Mouse (Mus musculus): ENCODE results near the gene Polr3a.
"Not testable (repeated sequence)": the region's sequence is repeated elsewhere in the genome, so short reads cannot be mapped to it uniquely, and the experiment has no call there.

Gene Polr3a

DNA sequence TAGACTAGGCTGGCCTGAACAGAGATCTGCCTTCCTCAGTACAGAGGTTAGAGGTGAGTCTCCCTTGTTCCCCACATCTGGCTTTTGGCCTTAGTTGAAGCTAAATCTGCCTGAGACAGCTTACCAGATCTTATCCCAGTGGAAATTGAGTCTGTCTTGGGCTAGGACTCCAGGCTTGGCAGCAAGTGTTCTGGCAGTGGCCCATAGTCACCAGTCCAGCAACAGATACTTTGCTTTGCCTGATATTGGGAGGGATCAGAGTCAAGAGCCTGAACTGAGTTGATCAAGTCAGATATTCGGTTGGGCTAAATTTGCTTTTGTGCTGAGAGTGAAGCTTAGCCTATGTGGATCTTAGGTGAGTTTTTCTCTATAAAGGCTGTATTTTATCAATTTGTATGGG lies 9.6 kb upstream of the Polr3a start:
- ATAC-seq (ENCODE audit: insufficient number of reproducible peaks, low FRiP score, low TSS enrichment) = no peak

DNA sequence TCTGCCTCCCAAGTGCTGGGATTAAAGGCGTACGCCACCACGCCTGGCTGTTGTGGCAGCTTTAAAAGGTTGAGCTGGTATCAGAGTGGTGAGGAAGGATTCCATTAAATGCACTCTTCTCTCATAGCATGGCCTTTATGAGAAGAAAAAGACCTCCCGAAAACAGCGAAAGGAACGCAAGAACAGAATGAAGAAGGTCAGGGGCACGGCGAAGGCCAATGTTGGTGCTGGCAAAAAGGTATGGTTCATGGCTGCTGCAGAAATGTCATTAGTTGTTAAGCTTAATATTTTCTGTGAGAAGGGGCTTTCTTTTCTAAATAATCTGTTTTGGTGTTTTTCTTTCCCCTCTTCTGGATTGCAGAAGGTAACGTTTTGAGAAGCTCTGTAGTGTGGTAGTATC lies 6.4 kb upstream of the Polr3a start:
- no peak for ATAC-seq (ENCODE audit: insufficient number of reproducible peaks, low FRiP score, low TSS enrichment)

DNA sequence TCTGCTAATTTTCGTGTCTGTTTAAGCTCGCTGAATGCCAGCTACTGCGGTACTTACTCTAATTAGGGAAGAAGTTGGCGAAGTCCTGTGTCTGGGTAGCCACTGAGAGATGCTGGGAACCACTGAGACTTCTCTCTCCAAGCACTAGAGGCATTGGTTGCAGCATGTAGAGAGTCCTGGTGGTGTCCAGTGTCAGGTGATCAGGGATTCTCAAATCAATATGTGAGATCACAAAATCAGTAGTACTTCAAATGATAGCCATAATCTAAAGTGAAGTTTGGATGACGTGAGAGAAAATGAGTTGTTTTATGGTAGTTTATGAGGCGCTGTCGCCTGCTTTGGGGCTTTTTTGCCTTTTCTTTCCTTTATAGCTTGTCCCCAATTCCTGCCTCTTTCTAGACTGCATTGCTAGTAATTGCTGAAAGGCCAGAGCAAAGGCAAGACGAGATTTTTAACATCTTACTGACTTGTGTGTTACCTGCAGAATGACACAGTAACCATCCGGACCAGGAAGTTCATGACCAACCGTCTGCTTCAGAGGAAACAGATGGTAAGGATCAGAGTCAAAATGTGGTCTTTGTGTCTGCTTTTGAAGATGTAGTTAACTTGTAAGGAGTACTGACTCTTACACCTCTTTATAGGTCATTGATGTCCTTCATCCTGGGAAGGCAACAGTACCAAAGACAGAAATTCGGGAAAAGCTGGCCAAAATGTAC lies 4.6 kb upstream of the Polr3a start:
- no peak for ATAC-seq (ENCODE audit: insufficient number of reproducible peaks, low FRiP score, low TSS enrichment)

DNA sequence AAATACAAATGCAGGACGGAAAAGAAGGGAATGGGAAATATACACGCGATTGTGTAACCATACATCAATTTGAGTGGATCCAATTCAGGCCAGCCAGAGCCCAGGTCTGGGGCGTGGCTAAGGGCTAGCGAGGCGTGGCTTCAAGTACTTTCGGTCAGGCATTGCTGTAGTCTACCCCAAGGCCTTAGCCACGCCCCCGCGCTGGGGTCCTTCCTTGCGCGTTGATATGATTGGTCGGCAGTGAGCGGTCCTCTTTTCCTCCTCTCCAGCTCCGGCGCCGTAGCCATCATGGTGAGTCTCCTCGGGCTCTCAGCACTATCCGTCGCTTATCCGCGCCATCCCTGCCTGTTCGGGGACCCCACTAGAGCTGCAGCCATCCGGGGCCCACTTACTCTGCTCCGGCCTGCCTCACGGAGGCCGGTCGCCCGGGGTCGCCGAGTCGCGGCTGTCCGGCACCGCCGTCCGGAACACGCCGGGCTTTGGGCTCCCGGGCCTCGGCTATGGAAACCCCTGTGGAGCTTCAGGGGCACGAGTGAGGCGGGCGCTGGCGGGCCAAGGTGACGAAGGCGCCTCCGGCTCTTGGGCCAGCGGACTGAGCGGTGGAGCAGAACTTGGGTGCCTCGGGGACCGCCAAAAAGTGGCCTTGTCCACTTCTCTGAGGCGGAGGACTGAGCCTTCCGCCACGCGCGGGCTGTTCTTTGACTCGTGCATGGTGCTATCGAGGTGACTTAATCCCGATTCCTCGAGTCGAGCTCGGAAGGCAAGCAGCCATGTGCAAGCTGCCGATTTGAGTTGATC lies 3.8 kb upstream of the Polr3a start:
- peak; percentile 90 for ATAC-seq (ENCODE audit: insufficient number of reproducible peaks, low FRiP score, low TSS enrichment)

DNA sequence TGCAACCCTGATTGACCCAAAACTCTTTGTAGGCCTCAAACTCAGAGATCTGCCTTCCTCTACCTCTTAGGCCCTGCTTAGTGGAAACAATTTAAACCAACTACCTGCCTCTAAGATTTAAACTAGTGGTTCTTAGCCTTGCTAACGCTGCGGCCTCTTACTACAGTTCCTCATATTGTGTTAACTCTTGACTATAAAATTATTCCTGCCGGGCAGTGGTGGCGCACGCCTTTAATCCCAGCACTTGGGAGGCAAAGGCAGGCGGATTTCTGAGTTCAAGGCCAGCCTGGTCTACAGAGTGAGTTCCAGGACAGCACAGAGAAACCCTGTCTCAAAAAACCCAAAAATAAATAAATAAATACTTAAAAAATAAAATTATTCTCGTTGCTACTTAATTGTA lies 2.9 kb upstream of the Polr3a start:
- not testable (repeated sequence) for ATAC-seq (ENCODE audit: insufficient number of reproducible peaks, low FRiP score, low TSS enrichment)

DNA sequence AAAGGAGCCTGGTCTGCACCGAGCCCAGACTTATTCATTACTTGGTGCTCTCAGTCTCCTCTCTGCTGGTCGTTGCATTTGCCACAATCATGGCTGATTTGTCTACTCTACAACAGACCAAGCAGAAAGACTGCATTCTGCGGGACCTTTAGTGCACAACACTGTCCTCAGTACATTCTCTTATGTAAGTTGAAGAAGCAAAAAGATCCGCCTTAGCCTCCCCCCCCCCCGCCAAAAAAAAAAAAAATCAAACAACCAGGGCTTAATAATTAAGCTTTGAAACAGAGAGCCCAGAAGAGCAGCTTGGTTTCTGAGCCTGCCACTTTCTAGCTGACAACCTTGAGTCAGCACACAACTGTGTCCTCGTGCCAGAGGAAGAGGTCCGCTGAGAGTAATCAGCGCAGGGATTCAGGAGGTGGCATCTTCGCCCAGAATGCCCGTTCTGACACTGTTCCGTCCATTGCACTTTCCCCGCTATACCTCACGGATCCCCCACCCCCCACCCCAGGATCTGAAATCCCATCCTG lies 554 bp downstream of the Polr3a start:
- 0 out of 2 replicates have a peak, but pooled peaks have one; percentile 5 for ATAC-seq (ENCODE audit: insufficient number of reproducible peaks, low FRiP score, low TSS enrichment)

DNA sequence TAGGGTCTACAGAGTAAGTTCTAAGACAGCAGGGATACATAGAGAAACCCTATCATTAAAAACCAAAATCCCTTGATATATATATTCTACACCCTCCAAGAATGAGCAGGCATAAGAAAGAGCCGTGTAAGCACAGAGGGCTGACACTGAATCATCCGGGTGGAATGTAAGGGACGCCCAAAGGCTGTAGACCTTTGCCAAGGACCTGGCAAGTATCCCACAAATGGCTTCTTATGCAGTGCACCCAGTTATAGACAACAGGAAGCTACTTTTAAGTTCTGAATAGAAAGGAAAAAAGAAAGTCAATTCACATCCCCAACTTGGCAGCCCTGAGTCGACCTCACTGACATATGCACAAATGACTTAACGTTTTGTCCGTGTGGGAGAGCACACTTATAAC lies 18.1 kb downstream of the Polr3a start:
- no peak for ATAC-seq (ENCODE audit: insufficient number of reproducible peaks, low FRiP score, low TSS enrichment)

DNA sequence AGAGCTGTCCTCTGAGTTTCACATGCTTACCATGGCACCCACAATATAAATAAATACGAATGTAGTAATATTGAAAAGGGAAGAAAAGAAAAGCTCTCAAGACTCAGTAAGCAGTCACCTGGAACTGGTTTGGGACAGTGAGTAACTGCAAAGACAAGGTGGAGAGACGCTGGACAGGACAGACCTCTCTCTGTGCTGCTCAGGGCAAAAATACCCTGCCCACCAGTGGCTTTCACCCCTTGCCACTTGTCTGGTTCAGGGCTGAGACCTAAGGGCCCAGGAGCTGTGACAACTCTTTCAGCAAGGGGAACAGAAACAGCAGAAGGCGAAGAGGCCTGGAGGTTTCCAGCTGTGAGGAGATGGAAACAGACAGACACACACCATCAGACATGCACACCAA lies 28.7 kb downstream of the Polr3a start:
- no peak for ATAC-seq (ENCODE audit: insufficient number of reproducible peaks, low FRiP score, low TSS enrichment)

DNA sequence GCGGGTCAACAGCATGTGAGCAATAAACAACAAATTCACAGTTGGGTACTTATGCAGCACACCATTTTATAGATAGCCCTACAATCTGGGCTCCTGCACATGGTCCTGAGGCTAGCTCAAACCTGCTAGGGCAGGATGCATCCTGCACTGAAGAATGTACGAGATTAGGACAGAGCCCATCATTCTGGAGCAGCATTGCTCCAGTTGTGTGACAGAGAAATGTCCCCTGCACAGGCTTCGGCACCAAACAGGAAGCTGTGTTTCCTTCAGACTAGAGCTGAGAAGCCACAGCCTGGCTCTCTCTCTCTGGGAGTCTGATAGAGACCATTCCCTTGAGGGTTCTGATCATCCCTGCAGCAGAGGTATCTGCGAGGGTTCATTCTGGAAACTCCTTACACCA lies 43.3 kb downstream of the Polr3a start:
- ATAC-seq (ENCODE audit: insufficient number of reproducible peaks, low FRiP score, low TSS enrichment) = not testable (repeated sequence)

Data from cerebellum, adult (tissue).